In the genomic region with DNA sequence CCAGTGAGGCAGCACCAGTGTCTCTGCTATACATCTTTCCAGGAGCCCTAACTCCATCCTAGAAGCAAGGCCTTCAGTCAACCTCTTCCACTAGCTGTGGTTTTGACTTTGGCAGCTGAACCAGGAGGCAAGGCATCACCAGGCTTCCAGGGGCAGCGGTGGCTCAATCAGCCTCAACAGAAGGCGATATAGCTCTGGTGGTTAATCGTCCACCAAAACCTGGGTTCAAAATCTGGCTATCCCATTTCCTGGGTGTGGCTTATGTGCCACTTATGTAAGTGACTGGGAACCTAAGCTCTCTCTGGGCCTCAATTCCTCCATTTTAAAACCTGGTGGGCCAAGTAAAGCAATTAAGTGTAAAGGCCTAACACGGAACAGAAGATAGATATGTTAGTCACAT, we compare ENCODE assay signal across 8 mouse cellular contexts. TPM values are rescaled to one million over a fixed set of nuclear protein-coding genes. Genes with fewer than 3 reads are reported as not detected.
DNase-seq lines count a peak whose midpoint lies in the region; ATAC-seq and TF ChIP-seq lines count a peak whose summit lies in the region.

No protein-coding gene starts in this region.

- H3K27me3 ChIP-seq in heart, embryonic 11.5 days (ENCODE audit: control insufficient read depth, insufficient read depth, low read length) = no peaks in the 10 kb centered on the region
- H3K27me3 ChIP-seq in ES-Bruce4 (ENCODE audit: control insufficient read depth, insufficient read depth, low read length, poor library complexity, severe bottlenecking) = no peaks in the 10 kb centered on the region
- H3K27me3 ChIP-seq in forebrain, postnatal 0 days (ENCODE audit: insufficient read depth, low read length) = no peaks in the 10 kb centered on the region
- H3K27me3 ChIP-seq in liver, postnatal 0 days (ENCODE audit: insufficient read depth, low read length) = no peaks in the 10 kb centered on the region

- H3K4me2 ChIP-seq in heart, embryonic 11.5 days = peak overlapping the region; percentile 95
- peak overlapping the region; percentile 85 for H3K4me2 ChIP-seq in forebrain, postnatal 0 days (ENCODE audit: low read depth)
- peak overlapping the region; percentile 83 for H3K4me2 ChIP-seq in liver, postnatal 0 days (ENCODE audit: low read depth, low read length)

- H3K9me3 ChIP-seq in heart, embryonic 11.5 days (replicated peaks; ENCODE audit: control insufficient read depth, low read length) = no peaks in the 10 kb centered on the region
- no peaks in the 10 kb centered on the region for H3K9me3 ChIP-seq in ES-Bruce4 (replicated peaks; ENCODE audit: control insufficient read depth, insufficient read depth, low read length, poor library complexity, severe bottlenecking)
- H3K9me3 ChIP-seq in forebrain, postnatal 0 days (ENCODE audit: low read length) = no peaks in the 10 kb centered on the region
- no peaks in the 10 kb centered on the region for H3K9me3 ChIP-seq in liver, postnatal 0 days (ENCODE audit: low read length)

- peak overlapping the region; percentile 87 for H3K4me3 ChIP-seq in heart, embryonic 11.5 days (ENCODE audit: low read depth, low read length)
- H3K4me3 ChIP-seq in ES-Bruce4 (ENCODE audit: low read depth, low read length) = peak overlapping the region; percentile 98
- peak overlapping the region; percentile 79 for H3K4me3 ChIP-seq in forebrain, postnatal 0 days (ENCODE audit: low read depth, low read length)
- H3K4me3 ChIP-seq in liver, postnatal 0 days (ENCODE audit: low read depth, low read length) = peak overlapping the region; percentile 83

- no peak for ATAC-seq in heart, embryonic 11.5 days (replicated peaks; ENCODE audit: insufficient number of reproducible peaks, low FRiP score, low TSS enrichment)
- ATAC-seq in forebrain, postnatal 0 days = no peak
- ATAC-seq in liver, postnatal 0 days = no peak

- TF ChIP-seq CTCF in ES-Bruce4 (IDR thresholded peaks at IDR 0.05; ENCODE audit: low read depth, low read length) = no peak
- TF ChIP-seq CTCF in forebrain, postnatal 0 days (IDR thresholded peaks at IDR 0.05; ENCODE audit: low read depth) = no peak
- no peak for TF ChIP-seq CTCF in liver, postnatal 0 days (IDR thresholded peaks at IDR 0.05; ENCODE audit: low read depth)

- no peak for TF ChIP-seq EP300 in ES-Bruce4 (IDR thresholded peaks at IDR 0.05; ENCODE audit: insufficient read depth, low read depth, low read length)
- no peak for TF ChIP-seq EP300 in liver, postnatal 0 days (IDR thresholded peaks at IDR 0.05; ENCODE audit: low read depth)

- 54% methylated on average over 4 of the region's 4 CpGs for WGBS in heart, embryonic 11.5 days (ENCODE audit: insufficient replicate concordance)
- 75% methylated on average over 4 of the region's 4 CpGs for WGBS in forebrain, postnatal 0 days
- WGBS in liver, postnatal 0 days (ENCODE audit: insufficient replicate concordance) = 48% methylated on average over 4 of the region's 4 CpGs

- peak overlapping the region; percentile 88 for H3K27ac ChIP-seq in heart, embryonic 11.5 days (ENCODE audit: low read depth, low read length)
- H3K27ac ChIP-seq in ES-Bruce4 (ENCODE audit: insufficient read depth, low read length) = no peak overlapping the region
- H3K27ac ChIP-seq in forebrain, postnatal 0 days (ENCODE audit: low read depth, low read length) = peak overlapping the region; percentile 94
- H3K27ac ChIP-seq in liver, postnatal 0 days (ENCODE audit: low read depth) = peak overlapping the region; percentile 95

- peak overlapping the region; percentile 97 for H3K9ac ChIP-seq in heart, embryonic 11.5 days (ENCODE audit: low read depth, low read length)
- H3K9ac ChIP-seq in ES-Bruce4 (ENCODE audit: low read depth, poor library complexity, severe bottlenecking) = peak overlapping the region; percentile 96
- peak overlapping the region; percentile 91 for H3K9ac ChIP-seq in forebrain, postnatal 0 days
- H3K9ac ChIP-seq in liver, postnatal 0 days (replicated peaks) = peak overlapping the region; percentile 89

- DNase-seq in heart, postnatal 25 days (ENCODE audit: low spot score) = no peak
- no peak for DNase-seq in forebrain, postnatal 0 days
- DNase-seq in liver, postnatal 0 days = no peak
- no peak for DNase-seq in layer of hippocampus, adult 9-10 months (ENCODE audit: low spot score)
- DNase-seq in gastrocnemius, postnatal 25 days = no peak
- no peak for DNase-seq in right cerebral cortex, postnatal 14 days

- H3K36me3 ChIP-seq in heart, embryonic 11.5 days (ENCODE audit: control insufficient read depth, insufficient read depth, low read length) = peaks cover 37% of the 10 kb centered on the region
- H3K36me3 ChIP-seq in ES-Bruce4 (ENCODE audit: control insufficient read depth, insufficient read depth, low read length, poor library complexity, severe bottlenecking) = peaks cover 32% of the 10 kb centered on the region
- H3K36me3 ChIP-seq in forebrain, postnatal 0 days (ENCODE audit: insufficient read depth) = peaks cover 41% of the 10 kb centered on the region
- peaks cover 32% of the 10 kb centered on the region for H3K36me3 ChIP-seq in liver, postnatal 0 days (replicated peaks; ENCODE audit: insufficient read depth, low read length)

- intact Hi-C loops in heart, postnatal 25 days (cut with DNase I) = loop anchor here (2.0 to 5.0 kb wide), 2 partner anchors 76 to 183 kb away; a partner anchor contains a TSS

- TF ChIP-seq POLR2A in ES-Bruce4 (IDR thresholded peaks at IDR 0.05; ENCODE audit: insufficient read depth, low read length) = no peak

- H3K4me1 ChIP-seq in heart, embryonic 11.5 days (ENCODE audit: control insufficient read depth, insufficient read depth, low read length) = peaks cover 25% of the 10 kb centered on the region
- peaks cover 3% of the 10 kb centered on the region for H3K4me1 ChIP-seq in ES-Bruce4 (ENCODE audit: control insufficient read depth, insufficient read depth, low read length)
- H3K4me1 ChIP-seq in forebrain, postnatal 0 days (ENCODE audit: insufficient read depth) = peaks cover 15% of the 10 kb centered on the region
- peaks cover 36% of the 10 kb centered on the region for H3K4me1 ChIP-seq in liver, postnatal 0 days (ENCODE audit: insufficient read depth)

RNA-seq across cellular contexts. Expression of a gene that starts 3.3 kb away (rescaled TPM):
- 3,123 and 3,177 TPM in 2 replicates for polyA plus RNA-seq in heart, embryonic 11.5 days (2014; fragmentation: Nextera tagmentation; extraction: Ambion mirVana)
- 1,000 to 10,000 TPM; 5,169 to 5,647 TPM for total RNA-seq in heart, postnatal 25 days (2021)
- 7.6 and 9.5 TPM in 2 replicates for polyA plus RNA-seq in ES-Bruce4 (2011; ENCODE audit: insufficient read depth, insufficient read length, low read depth, missing spikeins)
- total RNA-seq in forebrain, postnatal 0 days (2014; rRNA removed) = 1.2 and 2.4 TPM in 2 replicates
- polyA plus RNA-seq in forebrain, postnatal 0 days (2015; fragmentation: Nextera tagmentation; extraction: Ambion mirVana) = 2.4 and 3.0 TPM in 2 replicates
- polyA plus RNA-seq in liver, postnatal 0 days (2015; fragmentation: Nextera tagmentation; extraction: Ambion mirVana) = 3.9 and 8.4 TPM in 2 replicates
- 100 to 1,000 TPM; 137 to 627 TPM for total RNA-seq in gastrocnemius, postnatal 25 days (2021)

RNA-seq across cellular contexts. Expression of a gene that starts 11.9 kb away (rescaled TPM):
- polyA plus RNA-seq in heart, embryonic 11.5 days (2014; fragmentation: Nextera tagmentation; extraction: Ambion mirVana) = 286 and 325 TPM in 2 replicates
- total RNA-seq in heart, postnatal 25 days (2021) = 100 to 1,000 TPM; 145 to 148 TPM
- 335 and 342 TPM in 2 replicates for polyA plus RNA-seq in ES-Bruce4 (2011; ENCODE audit: insufficient read depth, insufficient read length, low read depth, missing spikeins)
- 211 and 300 TPM in 2 replicates for total RNA-seq in forebrain, postnatal 0 days (2014; rRNA removed)
- polyA plus RNA-seq in forebrain, postnatal 0 days (2015; fragmentation: Nextera tagmentation; extraction: Ambion mirVana) = 148 and 199 TPM in 2 replicates
- polyA plus RNA-seq in liver, postnatal 0 days (2015; fragmentation: Nextera tagmentation; extraction: Ambion mirVana) = 51.1 and 65.0 TPM in 2 replicates
- total RNA-seq in gastrocnemius, postnatal 25 days (2021) = 10 to 100 TPM; 63.7 to 67.7 TPM

RNA-seq across cellular contexts. Expression of a gene that starts 12.8 kb away (rescaled TPM):
- 0.03 and 0.08 TPM in 2 replicates for polyA plus RNA-seq in heart, embryonic 11.5 days (2014; fragmentation: Nextera tagmentation; extraction: Ambion mirVana)
- total RNA-seq in heart, postnatal 25 days (2021) = 10 to 100 TPM; 12.4 to 16.1 TPM
- polyA plus RNA-seq in ES-Bruce4 (2011; ENCODE audit: insufficient read depth, insufficient read length, low read depth, missing spikeins) = not detected in 2 replicates
- 2.2 and 3.7 TPM in 2 replicates for total RNA-seq in forebrain, postnatal 0 days (2014; rRNA removed)
- 0.23 and 0.31 TPM in 2 replicates for polyA plus RNA-seq in forebrain, postnatal 0 days (2015; fragmentation: Nextera tagmentation; extraction: Ambion mirVana)
- polyA plus RNA-seq in liver, postnatal 0 days (2015; fragmentation: Nextera tagmentation; extraction: Ambion mirVana) = 0.04 and 0.06 TPM in 2 replicates
- total RNA-seq in gastrocnemius, postnatal 25 days (2021) = 1 to 10 TPM; 6.0 to 6.1 TPM

RNA-seq across cellular contexts. Expression of a gene that starts 36.4 kb away (rescaled TPM):
- polyA plus RNA-seq in heart, embryonic 11.5 days (2014; fragmentation: Nextera tagmentation; extraction: Ambion mirVana) = 35.9 and 40.4 TPM in 2 replicates
- total RNA-seq in heart, postnatal 25 days (2021) = 10 to 100 TPM; 76.4 to 76.8 TPM
- 0.57 and 0.72 TPM in 2 replicates for polyA plus RNA-seq in ES-Bruce4 (2011; ENCODE audit: insufficient read depth, insufficient read length, low read depth, missing spikeins)
- total RNA-seq in forebrain, postnatal 0 days (2014; rRNA removed) = 21.9 and 23.3 TPM in 2 replicates
- polyA plus RNA-seq in forebrain, postnatal 0 days (2015; fragmentation: Nextera tagmentation; extraction: Ambion mirVana) = 7.7 and 11.4 TPM in 2 replicates
- 34.7 and 42.5 TPM in 2 replicates for polyA plus RNA-seq in liver, postnatal 0 days (2015; fragmentation: Nextera tagmentation; extraction: Ambion mirVana)
- total RNA-seq in gastrocnemius, postnatal 25 days (2021) = 10 to 100 TPM; 15.8 to 26.6 TPM

RNA-seq across cellular contexts. Expression of a gene that starts 46.3 kb away (rescaled TPM):
- 7.4 and 8.7 TPM in 2 replicates for polyA plus RNA-seq in heart, embryonic 11.5 days (2014; fragmentation: Nextera tagmentation; extraction: Ambion mirVana)
- 1 to 10 TPM; 3.4 to 4.1 TPM for total RNA-seq in heart, postnatal 25 days (2021)
- polyA plus RNA-seq in ES-Bruce4 (2011; ENCODE audit: insufficient read depth, insufficient read length, low read depth, missing spikeins) = 14.0 and 15.3 TPM in 2 replicates
- total RNA-seq in forebrain, postnatal 0 days (2014; rRNA removed) = 7.1 and 8.6 TPM in 2 replicates
- polyA plus RNA-seq in forebrain, postnatal 0 days (2015; fragmentation: Nextera tagmentation; extraction: Ambion mirVana) = 12.2 and 12.9 TPM in 2 replicates
- 7.3 and 8.3 TPM in 2 replicates for polyA plus RNA-seq in liver, postnatal 0 days (2015; fragmentation: Nextera tagmentation; extraction: Ambion mirVana)
- 1 to 10 TPM; 5.2 to 6.3 TPM for total RNA-seq in gastrocnemius, postnatal 25 days (2021)

Comparison
In these comparisons a context has a peak if more than half of its experiments do, and no peak if none do; other contexts are left out.
1. RNA of a gene that starts 3.3 kb away (polyA plus RNA-seq): 3,123 to 3,177 TPM in heart, embryonic 11.5 days; 7.6 to 9.5 TPM in ES-Bruce4, 3.9 to 8.4 TPM in liver, postnatal 0 days and 2.4 to 3.0 TPM in forebrain, postnatal 0 days; every median in the first group is over 100 times any median in the second.
2. Peak in every context shown above with its lines, with median percentiles within 50 percentile points of each other: H3K4me2 ChIP-seq, H3K4me3 ChIP-seq and H3K9ac ChIP-seq.